Mouse (Mus musculus) spleen, adult 2 months (tissue): ENCODE results near the gene Mb21d2. TPM values are rescaled to one million over a fixed set of nuclear protein-coding genes. Genes with fewer than 3 reads are reported as not detected.

ENCODE experiments used
- DNase-seq, 2 experiments: peaks; one replicate each; pipeline versions ENCODE4 v3.0.0 to v3.0.0-alpha.2; 2012 to 2021; ENCODE audit warnings: low spot score in 2 of 2, low read depth in 1 of 2
- H3K27ac ChIP-seq: fragments of 200-500 bp; 2 replicates; pipeline ENCODE4 v1.5.1; 2012; ENCODE audit warnings: low read length, inconsistent platforms; ENCODE audit not compliant: insufficient read depth
- H3K27me3 ChIP-seq: fragments of 200-500 bp; 2 replicates; pipeline ENCODE4 v1.6.1; 2012; ENCODE audit warnings: mild to moderate bottlenecking, moderate library complexity, low read length, inconsistent platforms; ENCODE audit not compliant: control insufficient read depth, insufficient read depth
- H3K36me3 ChIP-seq: fragments of 200-500 bp; 2 replicates; pipeline ENCODE4 v1.6.1; 2012; ENCODE audit warnings: mild to moderate bottlenecking, low read length, inconsistent platforms; ENCODE audit not compliant: control insufficient read depth, insufficient read depth
- H3K4me1 ChIP-seq: fragments of 200-500 bp; 2 replicates; pipeline ENCODE4 v1.6.1; 2011; ENCODE audit warnings: inconsistent platforms; ENCODE audit not compliant: control insufficient read depth, insufficient read depth, insufficient read length
- H3K4me3 ChIP-seq: fragments of 200-500 bp; 2 replicates; pipeline ENCODE4 v1.5.1; 2011; ENCODE audit warnings: mild to moderate bottlenecking, inconsistent platforms; ENCODE audit not compliant: insufficient read depth, insufficient read length; ENCODE audit errors: extremely low read depth
- CTCF ChIP-seq: fragments of 200-500 bp; IDR thresholded peaks from 2 replicates; pipeline ENCODE4 v1.5.1; 2011; ENCODE audit warnings: mild to moderate bottlenecking, inconsistent platforms; ENCODE audit not compliant: insufficient read depth, insufficient read length, insufficient replicate concordance; ENCODE audit errors: extremely low read depth
- POLR2A ChIP-seq: fragments of 200-500 bp; IDR thresholded peaks from 2 replicates; pipeline ENCODE4 v1.6.1; 2011; ENCODE audit warnings: low read depth, low read length, inconsistent platforms
- WGBS: fragments of 180-500 bp; shearing (Covaris S2); methylation state at CpG from one replicate; pipeline ENCODE4 v1.1.7; 2018; 5-methylcytosine and 5-hydroxymethylcytosine counted together
- polyA plus RNA-seq: library from polyadenylated mRNA; depleted of rRNA; stranded (reverse); fragments of >200 nt; gene quantifications from 2 replicates; pipeline ENCODE4 v1.2.3, GENCODE M21; 2012

Gene Mb21d2
- polyA plus RNA-seq, 1 experiment: 1.1 TPM

GRCm38 (mm10) chr16:28862093-28862492 is 67.4 kb downstream of the Mb21d2 start:
- H3K36me3 ChIP-seq: no peaks in the 10 kb centered on the region
- DNase-seq: no peak
- no peak overlapping the region for H3K4me3 ChIP-seq
- H3K27ac ChIP-seq: no peak overlapping the region
- 61% methylated on average over 7 of the region's 7 CpGs for WGBS
- H3K27me3 ChIP-seq: no peaks in the 10 kb centered on the region
- H3K4me1 ChIP-seq: no peaks in the 10 kb centered on the region
- TF ChIP-seq CTCF (no peak), POLR2A (no peak)

GRCm38 (mm10) chr16:28859678-28860077 is 69.8 kb downstream of the Mb21d2 start:
- DNase-seq: no peak
- no peaks in the 10 kb centered on the region for H3K36me3 ChIP-seq
- H3K27me3 ChIP-seq: no peaks in the 10 kb centered on the region
- H3K4me1 ChIP-seq: no peaks in the 10 kb centered on the region
- WGBS: 67% methylated on average over 7 of the region's 7 CpGs
- TF ChIP-seq POLR2A (no peak), CTCF (no peak)
- H3K4me3 ChIP-seq: no peak overlapping the region
- H3K27ac ChIP-seq: no peak overlapping the region

- no peaks in the 10 kb centered on the region for H3K36me3 ChIP-seq
- 90% methylated on average over 7 of the region's 7 CpGs for WGBS
- no peaks in the 10 kb centered on the region for H3K27me3 ChIP-seq
- no peak for TF ChIP-seq CTCF
- no peak overlapping the region for H3K27ac ChIP-seq
- no peak for DNase-seq
- H3K4me3 ChIP-seq: no peak overlapping the region
- H3K4me1 ChIP-seq: no peaks in the 10 kb centered on the region
These were observed 70.5 kb downstream of the Mb21d2 start for GRCm38 (mm10) chr16:28859009-28859288.

- Histone ChIP-seq H3K4me3 (no peak overlapping the region), H3K36me3 (no peaks in the 10 kb centered on the region), H3K4me1 (no peaks in the 10 kb centered on the region), H3K27me3 (no peaks in the 10 kb centered on the region), H3K27ac (no peak overlapping the region)
- TF ChIP-seq POLR2A (no peak), CTCF (no peak)
- DNase-seq: no peak
- 88% methylated on average over 18 of the region's 18 CpGs for WGBS
These were observed 71.1 kb downstream of the Mb21d2 start for GRCm38 (mm10) chr16:28858210-28859008.

- no peaks in the 10 kb centered on the region for H3K4me1 ChIP-seq
- no peak overlapping the region for H3K27ac ChIP-seq
- TF ChIP-seq CTCF: no peak
- TF ChIP-seq POLR2A: no peak
- H3K4me3 ChIP-seq: no peak overlapping the region
- WGBS: 45% methylated on average over 11 of the region's 11 CpGs
- H3K36me3 ChIP-seq: no peaks in the 10 kb centered on the region
- DNase-seq: no peak
- H3K27me3 ChIP-seq: no peaks in the 10 kb centered on the region
These were observed 78.1 kb downstream of the Mb21d2 start for GRCm38 (mm10) chr16:28851409-28851821.

GRCm38 (mm10) chr16:28850881-28851280 is 78.6 kb downstream of the Mb21d2 start:
- Histone ChIP-seq H3K27ac (no peak overlapping the region), H3K4me3 (no peak overlapping the region), H3K36me3 (no peaks in the 10 kb centered on the region), H3K27me3 (no peaks in the 10 kb centered on the region), H3K4me1 (no peaks in the 10 kb centered on the region)
- no peak for TF ChIP-seq POLR2A
- TF ChIP-seq CTCF: no peak
- 75% methylated on average over 14 of the region's 14 CpGs for WGBS
- no peak for DNase-seq

- Histone ChIP-seq H3K27me3 (no peaks in the 10 kb centered on the region), H3K4me1 (no peaks in the 10 kb centered on the region), H3K36me3 (no peaks in the 10 kb centered on the region), H3K4me3 (no peak overlapping the region), H3K27ac (no peak overlapping the region)
- DNase-seq: no peak
- TF ChIP-seq CTCF (no peak), POLR2A (no peak)
- 88% methylated on average over 11 of the region's 11 CpGs for WGBS
These were observed 83.3 kb downstream of the Mb21d2 start for GRCm38 (mm10) chr16:28846123-28846522.

GRCm38 (mm10) chr16:28845336-28845735 is 84.1 kb downstream of the Mb21d2 start:
- 75% methylated on average over 3 of the region's 3 CpGs for WGBS
- no peak overlapping the region for H3K4me3 ChIP-seq
- H3K36me3 ChIP-seq: no peaks in the 10 kb centered on the region
- TF ChIP-seq CTCF (no peak), POLR2A (no peak)
- no peak overlapping the region for H3K27ac ChIP-seq
- no peak for DNase-seq
- H3K27me3 ChIP-seq: no peaks in the 10 kb centered on the region
- no peaks in the 10 kb centered on the region for H3K4me1 ChIP-seq
